ENCODE assay signal across 19 mouse cellular contexts in the genomic region with DNA sequence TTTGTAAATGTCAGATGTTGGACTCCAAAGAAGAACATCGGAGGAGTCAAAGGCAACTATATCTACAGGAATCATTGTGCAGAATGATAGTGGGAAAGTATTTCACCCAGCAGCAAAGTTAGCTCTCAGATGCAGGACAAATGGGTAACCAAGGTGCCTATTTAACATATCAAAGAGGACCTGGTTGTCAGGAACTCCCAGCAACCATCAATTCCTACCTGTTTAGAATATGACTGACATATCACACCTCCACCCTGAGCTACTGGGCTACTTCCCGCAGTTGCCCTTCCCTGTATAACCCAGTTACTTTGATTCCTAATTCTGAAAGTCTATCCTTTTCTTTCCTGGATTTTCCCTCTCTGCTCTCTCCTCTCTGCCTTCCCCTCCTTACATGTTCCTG.
"Had no signal": no experiment of that assay in that cellular context is flagged by ENCODE, and none has a peak within 500 bp of the region (broad histone marks: within the 10 kb centered on the region; RNA-seq: fewer than 3 reads in every experiment).

No protein-coding gene starts in this region.

- H3K27me3 ChIP-seq: lung, embryonic 15.5 days; megakaryocyte, embryonic 14.5 days; midbrain, embryonic 13.5 days; midbrain, embryonic 15.5 days; neural tube, embryonic 13.5 days; neural tube, embryonic 15.5 days had no signal

- H3K4me3 ChIP-seq: lung, embryonic 15.5 days; megakaryocyte, embryonic 14.5 days; midbrain, embryonic 13.5 days; midbrain, embryonic 15.5 days; neural tube, embryonic 13.5 days; neural tube, embryonic 15.5 days had no signal

- H3K27ac ChIP-seq: lung, embryonic 15.5 days; macrophage; midbrain, embryonic 13.5 days; midbrain, embryonic 15.5 days; neural tube, embryonic 13.5 days; neural tube, embryonic 15.5 days had no signal

- DNase-seq: liver, postnatal 0 days; lung, adult 2 months; lung, postnatal 14 days; lung, postnatal 36 days; retina, postnatal 1 day; right cerebral cortex, adult 18-20 months; right cerebral cortex, postnatal 25 days; right cerebral cortex, postnatal 4 days; spleen, adult 18-20 months; thymus, adult 18-20 months; thymus, postnatal 14 days; thymus, postnatal 36 days had no signal

- H3K4me1 ChIP-seq: lung, embryonic 15.5 days; megakaryocyte, embryonic 14.5 days; midbrain, embryonic 15.5 days; neural tube, embryonic 15.5 days had no signal

- H3K9me3 ChIP-seq: lung, embryonic 15.5 days; megakaryocyte, embryonic 14.5 days; midbrain, embryonic 13.5 days; midbrain, embryonic 15.5 days; neural tube, embryonic 13.5 days; neural tube, embryonic 15.5 days had no signal

- H3K36me3 ChIP-seq: lung, embryonic 15.5 days; midbrain, embryonic 13.5 days; midbrain, embryonic 15.5 days; neural tube, embryonic 13.5 days; neural tube, embryonic 15.5 days had no signal

- H3K9ac ChIP-seq: liver, postnatal 0 days; lung, embryonic 15.5 days; midbrain, embryonic 13.5 days; midbrain, embryonic 15.5 days; neural tube, embryonic 13.5 days; neural tube, embryonic 15.5 days had no signal
